Comparison of ENCODE assay signal across 14 mouse cellular contexts in the genomic region with DNA sequence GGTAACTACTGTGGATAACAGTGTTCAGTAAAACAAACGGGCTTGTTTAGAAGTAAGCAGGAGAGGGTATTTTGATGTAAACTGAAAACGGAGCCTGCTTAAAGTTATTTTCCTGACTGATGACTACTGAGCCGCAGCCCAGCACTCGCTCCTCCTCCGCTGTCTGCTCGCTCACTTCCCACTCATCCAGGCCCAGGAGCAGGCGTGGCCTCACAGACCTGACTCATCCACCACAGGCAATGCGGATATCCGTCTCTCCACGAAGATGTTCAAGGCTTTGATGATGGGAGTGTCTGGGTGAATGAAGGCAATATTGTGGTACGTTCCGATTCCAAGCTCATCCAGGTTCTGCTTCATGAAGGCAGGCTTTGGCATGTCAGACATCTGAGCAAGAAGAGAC. TPM values are rescaled to one million over a fixed set of nuclear protein-coding genes. Genes with fewer than 3 reads are reported as not detected.
DNase-seq lines count a peak whose midpoint lies in the region; ATAC-seq lines count a peak whose summit lies in the region.
"Had no signal": no experiment of that assay in that cellular context is flagged by ENCODE, and none has a peak within 500 bp of the region (broad histone marks: within the 10 kb centered on the region; RNA-seq: fewer than 3 reads in every experiment).

No protein-coding gene starts in this region.

- H3K9me3 ChIP-seq in kidney, embryonic 15.5 days (replicated peaks) = no peaks in the 10 kb centered on the region
- H3K9me3 ChIP-seq: midbrain, embryonic 12.5 days had no signal

- no peak overlapping the region for H3K27ac ChIP-seq in kidney, embryonic 15.5 days
- H3K27ac ChIP-seq: forebrain, embryonic 10.5 days; limb, embryonic 13.5 days; midbrain, embryonic 12.5 days; stomach, postnatal 0 days had no signal

- H3K4me3 ChIP-seq in kidney, embryonic 15.5 days (replicated peaks) = no peak overlapping the region
- H3K4me3 ChIP-seq: forebrain, embryonic 10.5 days; limb, embryonic 13.5 days; midbrain, embryonic 12.5 days had no signal

- H3K27me3 ChIP-seq in kidney, embryonic 15.5 days = no peaks in the 10 kb centered on the region
- H3K27me3 ChIP-seq: limb, embryonic 13.5 days; midbrain, embryonic 12.5 days; Patski had no signal

- H3K4me1 ChIP-seq in kidney, embryonic 15.5 days = no peaks in the 10 kb centered on the region

- H3K9ac ChIP-seq in kidney, embryonic 15.5 days = no peak overlapping the region
- H3K9ac ChIP-seq: limb, embryonic 13.5 days; midbrain, embryonic 12.5 days had no signal

- DNase-seq in ovary, adult 18-20 months (ENCODE audit: low spot score) = peak; percentile 10
- DNase-seq in ovary, postnatal 14 days (ENCODE audit: low spot score) = no peak
- DNase-seq in ZHBTc4 (ENCODE audit: low read depth, low spot score) = peak; percentile 26
- DNase-seq in frontal cortex, adult 2 months (ENCODE audit: extremely low spot score in 1 of 2, low spot score in 1 of 2) = peak; percentile 33 to 75
- peak; percentile 40 for DNase-seq in right cerebral cortex, postnatal 14 days
- no peak for DNase-seq in cerebellum, postnatal 4 days (ENCODE audit: low spot score in 2 of 2)
- DNase-seq: cerebellum, adult 8-10 months; kidney, adult 18-20 months had no signal

- peaks cover 42% of the 10 kb centered on the region for H3K36me3 ChIP-seq in kidney, embryonic 15.5 days

- 90% methylated on average over 12 of the region's 12 CpGs for WGBS in kidney, embryonic 15.5 days

- no peak overlapping the region for H3K4me2 ChIP-seq in kidney, embryonic 15.5 days
- H3K4me2 ChIP-seq: limb, embryonic 13.5 days; midbrain, embryonic 12.5 days had no signal

- ATAC-seq in kidney, embryonic 15.5 days (replicated peaks; ENCODE audit: low FRiP score) = no peak
- ATAC-seq: Patski had no signal

RNA-seq across cellular contexts. Expression of a gene that starts 28.9 kb away (rescaled TPM):
- polyA plus RNA-seq in frontal cortex, adult 2 months (2012; rRNA removed) = 113 and 114 TPM in 2 replicates
- 204 and 221 TPM in 2 replicates for polyA plus RNA-seq in kidney, embryonic 15.5 days (2015; fragmentation: Nextera tagmentation; extraction: Ambion mirVana)

Comparison
In these comparisons a context has a peak if more than half of its experiments do, and no peak if none do; other contexts are left out.
1. DNase-seq: peak in ovary, adult 18-20 months (single experiment), ZHBTc4 (single experiment), frontal cortex, adult 2 months (2 of 2) and right cerebral cortex, postnatal 14 days (single experiment); none in ovary, postnatal 14 days (single experiment) and cerebellum, postnatal 4 days (0 of 2).